Mouse (Mus musculus) heart, embryonic 16.5 days (tissue): ENCODE measurements at regions not wholly inside any gene's neighbourhood (a gene's known extent, or its start where the extent isn't known, plus 50 kb on each side); places are given as distances from the start of the nearest gene placed in this dataset.
A peak's percentile ranks its signal among the peaks of the same experiment; 100 is the strongest.

Source experiments
- ATAC-seq: fragments of 200-750 bp; cut with Nextera tagmentation; replicated peaks from 2 replicates; pipeline ENCODE4 v1.8.0; 2017; ENCODE audit warnings: moderate number of reproducible peaks; ENCODE audit not compliant: insufficient read depth, low FRiP score; ENCODE audit errors: extremely low read depth
- H3K27ac ChIP-seq: fragments of 300-500 bp; sonication (generic); 2 replicates; pipeline ENCODE4 v1.5.1; 2014; ENCODE audit warnings: mild to moderate bottlenecking, low read length, control low read depth, moderate library complexity
- H3K27me3 ChIP-seq: fragments of 300-500 bp; sonication (generic); 2 replicates; pipeline ENCODE4 v1.6.1; 2014; ENCODE audit warnings: low read length, mixed read lengths; ENCODE audit not compliant: control insufficient read depth, insufficient read depth
- H3K36me3 ChIP-seq: fragments of 300-500 bp; sonication (generic); 2 replicates; pipeline ENCODE4 v1.6.1; 2014; ENCODE audit not compliant: control insufficient read depth, insufficient read depth
- H3K4me1 ChIP-seq: fragments of 300-500 bp; sonication (generic); 2 replicates; pipeline ENCODE4 v1.6.1; 2014; ENCODE audit warnings: low read length, mixed read lengths; ENCODE audit not compliant: control insufficient read depth, insufficient read depth
- H3K4me2 ChIP-seq: fragments of 300-500 bp; sonication (generic); 2 replicates; pipeline ENCODE4 v1.6.1; 2014; ENCODE audit warnings: low read depth, mild to moderate bottlenecking, control low read depth, low read length
- H3K4me3 ChIP-seq: fragments of 300-500 bp; sonication (generic); 2 replicates; pipeline ENCODE4 v1.5.1; 2014; ENCODE audit warnings: mild to moderate bottlenecking, control low read depth, low read length
- H3K9ac ChIP-seq: fragments of 300-500 bp; sonication (generic); 2 replicates; pipeline ENCODE4 v1.6.1; 2014; ENCODE audit warnings: low read length, control low read depth
- H3K9me3 ChIP-seq: fragments of 300-500 bp; sonication (generic); replicated peaks from 2 replicates; pipeline ENCODE4 v1.6.1; 2016; ENCODE audit warnings: low read length; ENCODE audit not compliant: control insufficient read depth
- WGBS: fragments of 180-500 bp; shearing (Covaris S2); extraction: QIAGEN DNeasy Blood & Tissue Kit; methylation state at CpG from one replicate; pipeline ENCODE4 v1.1.7; 2014; 5-methylcytosine and 5-hydroxymethylcytosine counted together

DNA sequence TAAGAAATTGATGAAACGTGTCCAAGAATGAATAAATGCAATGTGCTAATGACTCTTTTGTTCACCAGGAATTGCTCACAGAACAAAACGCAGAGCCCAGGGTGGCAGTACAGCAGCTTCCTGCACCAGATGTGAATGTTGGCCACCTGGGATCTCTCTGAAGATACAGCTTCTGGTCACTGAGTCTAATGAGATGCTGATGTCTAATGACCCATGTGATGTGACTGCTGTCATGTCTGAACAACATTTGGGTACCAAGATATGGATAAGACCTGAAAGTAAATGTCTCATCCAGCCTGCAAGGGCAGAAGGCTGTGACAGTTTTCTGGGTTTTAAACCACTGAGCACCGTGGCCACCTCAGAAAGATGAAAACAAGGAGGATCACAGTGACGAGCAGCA, 252.1 kb upstream of the Actbl2 start:
- Histone ChIP-seq H3K27ac (no peak overlapping the region), H3K36me3 (no peaks in the 10 kb centered on the region), H3K9ac (no peak overlapping the region), H3K4me1 (no peaks in the 10 kb centered on the region), H3K27me3 (no peaks in the 10 kb centered on the region), H3K4me2 (no peak overlapping the region), H3K4me3 (no peak overlapping the region), H3K9me3 (no peaks in the 10 kb centered on the region; the same call in 1 of the 2 replicates)
- ATAC-seq, result no peak
- 66% methylated on average over 4 of the region's 4 CpGs for WGBS

DNA sequence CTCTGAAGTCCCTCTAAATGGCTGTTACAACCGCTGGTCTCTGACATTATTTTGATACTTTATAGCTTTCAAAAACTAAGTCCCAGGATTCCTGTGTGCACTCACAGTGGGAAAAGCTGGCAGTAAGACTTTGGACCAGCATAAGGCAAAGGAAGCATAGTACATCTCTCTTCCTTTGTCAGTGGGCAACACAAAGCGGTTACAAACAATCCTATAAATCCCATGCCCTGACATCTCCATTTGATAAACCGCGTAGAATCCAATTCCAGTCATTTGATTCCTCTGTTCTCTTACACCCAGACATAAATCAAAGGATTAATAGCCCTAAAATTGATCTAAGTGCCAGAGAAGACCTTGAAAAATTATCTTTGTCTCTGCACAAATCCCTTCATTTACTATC, 240.7 kb upstream of the Actbl2 start:
- Histone ChIP-seq H3K9ac (no peak overlapping the region), H3K4me2 (no peak overlapping the region), H3K27ac (no peak overlapping the region), H3K36me3 (no peaks in the 10 kb centered on the region), H3K4me1 (no peaks in the 10 kb centered on the region), H3K9me3 (no peaks in the 10 kb centered on the region), H3K27me3 (no peaks in the 10 kb centered on the region), H3K4me3 (no peak overlapping the region)
- 83% methylated on average over 4 of the region's 4 CpGs for WGBS
- ATAC-seq, result no peak

GRCm38 (mm10) chr13:111030111-111030510, 224.7 kb upstream of the Actbl2 start:
- no peaks in the 10 kb centered on the region for H3K4me1 ChIP-seq
- 55% methylated on average over 2 of the region's 2 CpGs for whole genome bisulfite sequencing
- H3K36me3 ChIP-seq, result no peaks in the 10 kb centered on the region
- no peak overlapping the region for H3K4me2 ChIP-seq
- H3K4me3 ChIP-seq, result no peak overlapping the region
- H3K9ac ChIP-seq, result no peak overlapping the region
- no peaks in the 10 kb centered on the region for H3K27me3 ChIP-seq
- no peak overlapping the region for H3K27ac ChIP-seq
- H3K9me3 ChIP-seq, result no peaks in the 10 kb centered on the region
- ATAC-seq, result no peak

- H3K4me3 ChIP-seq, result no peak overlapping the region
- H3K4me2 ChIP-seq, result no peak overlapping the region
- no peak overlapping the region for H3K27ac ChIP-seq
- H3K27me3 ChIP-seq, result no peaks in the 10 kb centered on the region
- H3K4me1 ChIP-seq, result no peaks in the 10 kb centered on the region
- H3K9ac ChIP-seq, result no peak overlapping the region
- H3K9me3 ChIP-seq, result no peaks in the 10 kb centered on the region
- no peaks in the 10 kb centered on the region for H3K36me3 ChIP-seq
- WGBS, result 58% methylated on average over 1 of the region's 1 CpGs
- no peak for ATAC-seq
These were observed 223.2 kb upstream of the Actbl2 start for GRCm38 (mm10) chr13:111031633-111032032.

DNA sequence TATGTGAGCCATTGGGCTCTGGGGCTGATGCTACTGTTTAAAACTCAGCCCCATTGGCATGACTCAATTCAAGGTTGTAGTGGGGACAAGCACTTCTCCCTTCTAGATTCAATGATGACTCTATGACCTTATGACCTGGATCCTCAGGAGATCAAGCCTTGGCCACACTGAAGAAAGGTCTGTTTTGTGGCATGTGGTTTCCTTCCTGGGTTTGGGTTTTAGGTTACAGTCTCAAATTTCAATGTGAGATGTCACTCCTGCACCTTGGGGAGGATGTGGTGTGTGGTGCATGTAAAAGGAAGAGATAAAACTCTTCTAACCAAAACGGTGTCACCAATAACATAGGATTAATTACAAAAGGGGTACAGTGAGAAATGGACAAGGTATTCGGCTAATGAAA, 211.2 kb upstream of the Actbl2 start:
- no peak for ATAC-seq
- Histone ChIP-seq H3K9me3 (no peaks in the 10 kb centered on the region), H3K4me1 (peaks cover 5% of the 10 kb centered on the region), H3K4me2 (no peak overlapping the region), H3K9ac (no peak overlapping the region), H3K36me3 (no peaks in the 10 kb centered on the region), H3K27me3 (no peaks in the 10 kb centered on the region), H3K4me3 (no peak overlapping the region), H3K27ac (no peak overlapping the region)
- 61% methylated on average over 2 of the region's 2 CpGs for WGBS

DNA sequence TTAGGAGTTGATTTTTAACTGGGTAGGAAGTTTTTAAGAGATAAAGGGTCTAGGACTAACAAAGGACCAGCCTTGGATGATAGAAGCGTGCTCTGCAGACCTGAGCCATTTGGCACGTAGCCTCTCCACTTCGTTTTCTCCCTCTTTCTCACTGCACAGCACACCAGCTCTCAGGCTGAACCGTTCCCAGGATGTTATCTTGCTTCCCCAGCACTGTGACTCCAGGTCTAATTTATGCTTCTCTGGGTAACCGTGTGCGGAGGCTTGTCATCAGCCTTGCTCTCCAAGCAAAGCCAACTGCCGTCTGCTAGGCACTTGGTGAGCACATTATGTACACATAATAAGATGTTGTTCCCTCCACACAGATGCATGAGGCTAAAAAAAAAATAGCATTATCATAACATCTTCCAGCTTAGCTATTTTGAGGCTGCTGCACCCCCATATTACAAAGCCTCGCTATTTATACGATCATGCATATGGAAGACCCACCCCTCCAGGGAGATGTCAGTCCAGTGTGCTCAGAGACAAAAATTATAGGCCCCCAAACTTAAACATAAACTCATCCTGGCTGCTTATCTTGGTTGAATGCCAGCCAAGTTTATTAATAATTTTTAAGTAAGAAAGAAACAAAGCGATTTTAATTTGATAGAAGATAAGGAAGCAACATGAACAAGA, 210.3 kb upstream of the Actbl2 start:
- Histone ChIP-seq H3K4me2 (no peak overlapping the region; the same call in 1 of the 2 replicates), H3K9me3 (no peaks in the 10 kb centered on the region), H3K4me1 (peaks cover 5% of the 10 kb centered on the region), H3K9ac (no peak overlapping the region), H3K36me3 (no peaks in the 10 kb centered on the region), H3K27ac (no peak overlapping the region; the same call in 1 of the 2 replicates), H3K4me3 (no peak overlapping the region), H3K27me3 (no peaks in the 10 kb centered on the region)
- 22% methylated on average over 10 of the region's 10 CpGs for WGBS
- ATAC-seq, result peak; percentile 80

- H3K36me3 ChIP-seq, result no peaks in the 10 kb centered on the region
- H3K4me3 ChIP-seq, result no peak overlapping the region
These were observed 204.7 kb upstream of the Actbl2 start for GRCm38 (mm10) chr13:111050097-111050496.

GRCm38 (mm10) chr13:111055817-111056216, 199.0 kb upstream of the Actbl2 start:
- Histone ChIP-seq H3K9ac (no peak overlapping the region), H3K4me2 (no peak overlapping the region), H3K9me3 (no peaks in the 10 kb centered on the region; the same call in 1 of the 2 replicates), H3K27ac (no peak overlapping the region), H3K36me3 (no peaks in the 10 kb centered on the region), H3K27me3 (no peaks in the 10 kb centered on the region), H3K4me3 (no peak overlapping the region), H3K4me1 (no peaks in the 10 kb centered on the region)
- WGBS, result 67% methylated on average over 2 of the region's 2 CpGs
- ATAC-seq, result no peak

More at GRCm38 (mm10) chr13:111050097-111050496, 204.7 kb upstream of the Actbl2 start:
- Histone ChIP-seq H3K9ac (no peak overlapping the region), H3K4me1 (0 out of 2 replicates have a peak, but pooled peaks cover 3% of the 10 kb centered on the region), H3K4me2 (no peak overlapping the region), H3K27me3 (no peaks in the 10 kb centered on the region), H3K27ac (no peak overlapping the region), H3K9me3 (no peaks in the 10 kb centered on the region; the same call in 1 of the 2 replicates)
- 44% methylated on average over 6 of the region's 6 CpGs for WGBS
- ATAC-seq, result no peak

DNA sequence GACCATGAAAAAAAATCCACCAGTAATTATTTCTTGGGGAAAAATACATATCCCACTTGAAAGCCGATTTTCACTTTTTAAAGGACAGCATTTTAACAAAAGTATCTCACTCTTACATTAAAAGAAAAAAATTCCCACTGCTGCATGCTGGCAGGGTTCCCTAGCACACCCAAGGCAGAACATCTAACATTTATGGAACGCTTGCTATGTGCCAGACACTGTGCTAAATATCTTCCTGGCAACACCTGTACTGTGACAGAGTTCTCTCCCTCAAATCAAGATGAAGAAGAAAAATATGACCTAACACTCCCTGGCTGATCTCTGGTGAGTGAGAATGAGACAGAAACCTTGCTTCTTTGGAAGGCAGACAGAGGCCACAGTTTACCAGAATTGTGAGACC, 167.1 kb upstream of the Actbl2 start:
- ATAC-seq, result no peak
- no peak overlapping the region for H3K27ac ChIP-seq
- no peaks in the 10 kb centered on the region for H3K9me3 ChIP-seq
- no peak overlapping the region for H3K4me2 ChIP-seq
- H3K27me3 ChIP-seq, result no peaks in the 10 kb centered on the region
- H3K9ac ChIP-seq, result no peak overlapping the region
- 68% methylated on average over 2 of the region's 2 CpGs for WGBS
- H3K4me1 ChIP-seq, result no peaks in the 10 kb centered on the region
- H3K4me3 ChIP-seq, result no peak overlapping the region
- H3K36me3 ChIP-seq, result no peaks in the 10 kb centered on the region
